Mouse (Mus musculus) E14TG2a.4 (cell line): ENCODE measurements around the gene Atp2b2.

ENCODE experiments used
- CTCF ChIP-seq: conservative IDR thresholded peaks from 2 replicates; pipeline ENCODE4 v1.5.1; 2014; ENCODE audit warnings: low read length
- POU5F1 ChIP-seq: IDR thresholded peaks from 2 replicates; pipeline ENCODE4 v1.6.1; 2014; ENCODE audit warnings: low read length, borderline replicate concordance

DNA sequence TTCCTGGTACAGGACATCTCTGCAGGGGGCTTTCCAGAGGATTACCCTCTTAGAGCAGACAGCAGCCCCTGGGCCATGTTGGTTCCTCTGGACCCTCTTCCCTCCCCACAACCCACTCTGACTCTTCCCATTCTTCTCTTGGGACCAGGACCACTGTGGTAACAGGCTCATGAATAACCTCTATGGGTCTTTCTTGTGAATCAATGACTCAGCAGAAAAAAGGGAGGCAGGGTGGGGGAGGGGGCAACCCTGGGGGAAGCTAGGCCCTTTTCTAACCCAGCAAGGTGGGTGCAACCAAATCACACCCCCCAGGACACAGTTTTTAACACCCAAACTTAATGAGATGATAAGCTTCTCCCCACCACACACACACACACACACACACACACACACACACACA is 20.3 kb upstream of the Atp2b2 start:
- TF ChIP-seq CTCF, result no peak
- no peak for TF ChIP-seq POU5F1
